Mouse (Mus musculus) gonadal fat pad, adult 2 months (tissue): ENCODE results near the gene Gm6205. TPM values are rescaled to one million over a fixed set of nuclear protein-coding genes. Genes with fewer than 3 reads are reported as not detected.
"Not testable (repeated sequence)": the region's sequence is repeated elsewhere in the genome, so short reads cannot be mapped to it uniquely, and the experiment has no call there.

Experiments used
- DNase-seq: peaks from one replicate; pipeline ENCODE4 v3.0.0-alpha.2; 2012; ENCODE audit warnings: low read depth
- polyA plus RNA-seq: library from polyadenylated mRNA; depleted of rRNA; stranded (reverse); fragments of >200 nt; gene quantifications from 2 replicates; pipeline ENCODE4 v1.2.3, GENCODE M21; 2012; rRNA removed

Gm6205 gene
- not detected in 2 replicates for polyA plus RNA-seq

- DNase-seq, result not testable (repeated sequence)
These were observed at the start of gene Gm6205 for GRCm38 (mm10) chr5:94648082-94648481. Gene Gm6205, plus strand, starts transcription at chr5:94648382.

- DNase-seq, result not testable (repeated sequence)
These were observed 31.9 kb upstream of the Gm6205 start, which contains the start of gene Gm3147 for GRCm38 (mm10) chr5:94616242-94616641. Gene Gm3147, minus strand, starts transcription at chr5:94616342.

- DNase-seq, result not testable (repeated sequence)
These were observed 24.5 kb upstream of the Gm6205 start, which contains the start of gene Gm6509 for GRCm38 (mm10) chr5:94623679-94624078. Gene Gm6509, plus strand, starts transcription at chr5:94623979.

Other genes starting within 250 kb of the Gm6205 start
- gene Gm7682, start 202.6 kb upstream of the Gm6205 start, polyA plus RNA-seq, result not detected in 2 replicates
- not detected in 2 replicates for gene Gm3139, start 122.1 kb upstream of the Gm6205 start, polyA plus RNA-seq
- not detected in 2 replicates for gene Gm3147, start 32.0 kb upstream of the Gm6205 start, polyA plus RNA-seq
- gene Gm6509, start 24.4 kb upstream of the Gm6205 start, polyA plus RNA-seq, result not detected in 2 replicates
- gene Gm3183, start 217.1 kb downstream of the Gm6205 start, polyA plus RNA-seq, result not detected in 2 replicates